Mouse (Mus musculus) heart, embryonic 14.5 days (tissue): ENCODE results near the gene Gm12355. TPM values are rescaled to one million over a fixed set of nuclear protein-coding genes. Genes with fewer than 3 reads are reported as not detected.
"Not testable (repeated sequence)": the region's sequence is repeated elsewhere in the genome, so short reads cannot be mapped to it uniquely, and the experiment has no call there.

Experiments
- ATAC-seq: fragments of 200-750 bp; cut with Nextera tagmentation; 2 replicates; pipeline ENCODE4 v1.8.0; 2017; ENCODE audit warnings: low read depth, moderate TSS enrichment; ENCODE audit not compliant: insufficient number of reproducible peaks, insufficient read depth, low FRiP score
- H3K27ac ChIP-seq, 2 experiments: fragments of 200-500 bp in 1 of 2; fragments of 300-500 bp in 1 of 2; sonication (generic) in 1 of 2; replicated peaks in 1 of 2; 2 replicates each; pipeline ENCODE4 v1.5.1; 2012 to 2014; ENCODE audit warnings: low read depth in 2 of 2, low read length in 2 of 2, control low read depth in 1 of 2, mild to moderate bottlenecking in 1 of 2, mixed read lengths in 1 of 2; ENCODE audit not compliant: control insufficient read depth in 1 of 2, insufficient read depth in 1 of 2
- H3K27me3 ChIP-seq: fragments of 300-500 bp; sonication (generic); 2 replicates; pipeline ENCODE4 v1.6.1; 2014; ENCODE audit warnings: mild to moderate bottlenecking, low read length, control low read depth; ENCODE audit not compliant: control insufficient read depth, insufficient read depth
- H3K36me3 ChIP-seq: fragments of 300-500 bp; sonication (generic); 2 replicates; pipeline ENCODE4 v1.6.1; 2014; ENCODE audit warnings: mild to moderate bottlenecking, control low read depth, low read length, mixed read lengths; ENCODE audit not compliant: control insufficient read depth, insufficient read depth
- H3K4me1 ChIP-seq, 2 experiments: fragments of 200-500 bp in 1 of 2; fragments of 300-500 bp in 1 of 2; sonication (generic) in 1 of 2; 2 replicates each; pipeline ENCODE4 v1.6.1; 2012 to 2014; ENCODE audit warnings: low read length in 2 of 2, control low read depth in 1 of 2, mixed read lengths in 1 of 2; ENCODE audit not compliant: control insufficient read depth in 2 of 2, insufficient read depth in 2 of 2
- H3K4me2 ChIP-seq: fragments of 300-500 bp; sonication (generic); 2 replicates; pipeline ENCODE4 v1.6.1; 2014; ENCODE audit warnings: mild to moderate bottlenecking, low read length
- H3K4me3 ChIP-seq, 2 experiments: fragments of 200-500 bp in 1 of 2; fragments of 300-500 bp in 1 of 2; sonication (generic) in 1 of 2; 2 replicates each; pipeline ENCODE4 v1.5.1; 2012 to 2014; ENCODE audit warnings: low read length in 2 of 2, mild to moderate bottlenecking in 2 of 2, control low read depth in 1 of 2, low read depth in 1 of 2, moderate library complexity in 1 of 2; ENCODE audit not compliant: control insufficient read depth in 1 of 2, insufficient read depth in 1 of 2
- H3K9ac ChIP-seq: fragments of 300-500 bp; sonication (generic); 2 replicates; pipeline ENCODE4 v1.6.1; 2014; ENCODE audit warnings: mild to moderate bottlenecking, low read length
- H3K9me3 ChIP-seq: fragments of 300-500 bp; sonication (generic); 2 replicates; pipeline ENCODE4 v1.6.1; 2016; ENCODE audit warnings: low read length, control low read depth; ENCODE audit not compliant: control insufficient read depth
- WGBS: fragments of 180-500 bp; shearing (Covaris S2); extraction: QIAGEN DNeasy Blood & Tissue Kit; methylation state at CpG from one replicate; pipeline ENCODE4 v1.1.7; 2014; 5-methylcytosine and 5-hydroxymethylcytosine counted together
- polyA plus RNA-seq: library from polyadenylated mRNA; unstranded; fragments of >200 nt; fragmentation: Nextera tagmentation; extraction: Ambion mirVana; gene quantifications from 2 replicates; pipeline ENCODE4 v1.2.1, GENCODE M21; 2014

Gene Gm12355
- 0.68 TPM in 1 of 2 replicates, not detected in the other for polyA plus RNA-seq

- H3K9me3 ChIP-seq: peaks cover 9% of the 10 kb centered on the region; the same call in 1 of the 2 replicates
- no peak for ATAC-seq
- no peak within 1 kb of the TSS for H3K9ac ChIP-seq
- H3K27ac ChIP-seq: no peak within 1 kb of the TSS
- no peaks in the 10 kb centered on the region for H3K4me1 ChIP-seq
- no peaks in the 10 kb centered on the region for H3K36me3 ChIP-seq
- 0 out of 2 replicates have a peak, but pooled peaks cover 2% of the 10 kb centered on the region for H3K27me3 ChIP-seq
- no peak within 1 kb of the TSS for H3K4me2 ChIP-seq
- H3K4me3 ChIP-seq: no peak within 1 kb of the TSS
- 82% methylated on average over 10 of the region's 10 CpGs for WGBS
These were observed at the start of gene Gm12355, which contains the start of gene Gsdma3 for GRCm38 (mm10) chr11:98625611-98626410. Gm12355 (minus strand) TSS chr11:98625661. Gsdma3 (plus strand) TSS chr11:98626360.

DNA sequence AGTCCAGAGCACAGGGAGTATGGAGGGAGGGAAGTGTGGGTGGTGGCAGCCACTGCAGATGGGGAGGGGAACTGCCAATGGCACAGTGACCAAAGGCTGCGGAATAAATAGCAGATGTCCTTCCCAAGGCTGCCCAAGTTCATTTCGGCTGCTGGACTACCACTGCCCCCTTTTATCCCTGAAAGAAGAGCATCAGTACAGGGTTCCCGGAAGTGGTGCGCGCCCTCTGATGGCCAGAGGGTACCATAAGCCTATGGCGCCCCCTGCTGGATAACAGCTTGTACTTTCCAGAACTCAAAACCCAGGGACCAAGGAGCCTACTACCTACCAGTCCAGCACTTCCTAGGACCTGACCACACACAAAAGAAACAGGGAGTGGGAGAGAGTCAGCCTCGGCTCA, 47.7 kb upstream of the Gm12355 start:
- not testable (repeated sequence) for H3K4me3 ChIP-seq, H3K27ac ChIP-seq, H3K9ac ChIP-seq, H3K4me2 ChIP-seq, H3K4me1 ChIP-seq, H3K36me3 ChIP-seq, H3K9me3 ChIP-seq
- ATAC-seq: peak; percentile 54; the same call in 1 of the 2 replicates
- 3% methylated on average over 6 of the region's 7 CpGs for WGBS
- peaks cover 24% of the 10 kb centered on the region for H3K27me3 ChIP-seq

- Histone ChIP-seq H3K9me3 (no peaks in the 10 kb centered on the region), H3K4me2 (no peak overlapping the region), H3K4me3 (no peak overlapping the region), H3K27me3 (peaks cover 31% of the 10 kb centered on the region), H3K4me1 (no peaks in the 10 kb centered on the region), H3K27ac (no peak overlapping the region), H3K36me3 (no peaks in the 10 kb centered on the region), H3K9ac (no peak overlapping the region)
- no peak for ATAC-seq
- 65% methylated on average over 5 of the region's 5 CpGs for WGBS
These were observed 47.0 kb upstream of the Gm12355 start for GRCm38 (mm10) chr11:98672482-98672881.

- ATAC-seq: no peak
- WGBS: 45% methylated on average over 5 of the region's 5 CpGs
These were observed 46.4 kb upstream of the Gm12355 start for GRCm38 (mm10) chr11:98671857-98672256.

GRCm38 (mm10) chr11:98671284-98671815, 45.9 kb upstream of the Gm12355 start:
- H3K27me3 ChIP-seq: peaks cover 42% of the 10 kb centered on the region
- WGBS: 49% methylated on average over 3 of the region's 3 CpGs
- H3K9ac ChIP-seq: no peak overlapping the region
- H3K4me3 ChIP-seq: no peak overlapping the region
- no peaks in the 10 kb centered on the region for H3K36me3 ChIP-seq
- no peaks in the 10 kb centered on the region for H3K4me1 ChIP-seq
- no peak for ATAC-seq
- H3K27ac ChIP-seq: no peak overlapping the region
- H3K9me3 ChIP-seq: no peaks in the 10 kb centered on the region
- no peak overlapping the region for H3K4me2 ChIP-seq

More at GRCm38 (mm10) chr11:98671857-98672256, 46.4 kb upstream of the Gm12355 start:
- Histone ChIP-seq H3K4me1 (no peaks in the 10 kb centered on the region), H3K27ac (no peak overlapping the region), H3K4me3 (no peak overlapping the region), H3K4me2 (no peak overlapping the region), H3K9ac (no peak overlapping the region), H3K36me3 (no peaks in the 10 kb centered on the region), H3K9me3 (no peaks in the 10 kb centered on the region), H3K27me3 (peaks cover 37% of the 10 kb centered on the region)

- ATAC-seq: no peak
- no peak overlapping the region for H3K4me3 ChIP-seq
- no peak overlapping the region for H3K27ac ChIP-seq
- no peaks in the 10 kb centered on the region for H3K9me3 ChIP-seq
- H3K27me3 ChIP-seq: peaks cover 43% of the 10 kb centered on the region
- WGBS: 57% methylated on average over 2 of the region's 2 CpGs
- no peak overlapping the region for H3K4me2 ChIP-seq
- H3K36me3 ChIP-seq: no peaks in the 10 kb centered on the region
- no peaks in the 10 kb centered on the region for H3K4me1 ChIP-seq
- H3K9ac ChIP-seq: no peak overlapping the region
These were observed 43.5 kb upstream of the Gm12355 start for GRCm38 (mm10) chr11:98668984-98669383.

GRCm38 (mm10) chr11:98664091-98664490, 38.6 kb upstream of the Gm12355 start, which contains the start of gene Gsdma:
Gsdma (plus strand) TSS chr11:98664351.
- Histone ChIP-seq H3K9me3 (no peaks in the 10 kb centered on the region), H3K27ac (no peak within 1 kb of the TSS), H3K27me3 (peaks cover 28% of the 10 kb centered on the region), H3K36me3 (no peaks in the 10 kb centered on the region), H3K4me3 (no peak within 1 kb of the TSS), H3K9ac (no peak within 1 kb of the TSS), H3K4me2 (no peak within 1 kb of the TSS), H3K4me1 (no peaks in the 10 kb centered on the region)
- WGBS: 20% methylated on average over 4 of the region's 4 CpGs
- ATAC-seq: no peak
